Mouse (Mus musculus): Measurements from ENCODE around the gene Klhl18.
"Not testable (repeated sequence)": the region's sequence is repeated elsewhere in the genome, so short reads cannot be mapped to it uniquely, and the experiment has no call there.

The Klhl18 gene

GRCm38 (mm10) chr9:110419511-110420112 lies 56.9 kb downstream of the Klhl18 start, which contains the start of gene Ngp:
Gene Ngp (plus strand): TSS chr9:110419747.
- no peak for DNase-seq (ENCODE audit: low spot score)

GRCm38 (mm10) chr9:110413785-110414184 lies 62.7 kb downstream of the Klhl18 start:
- peak; percentile 70 for DNase-seq (ENCODE audit: low spot score)

GRCm38 (mm10) chr9:110412926-110413325 lies 63.6 kb downstream of the Klhl18 start:
- DNase-seq (ENCODE audit: low spot score): no peak

- peak; percentile 94 for DNase-seq (ENCODE audit: low spot score)
Measured at GRCm38 (mm10) chr9:110410908-110411887, 65.3 kb downstream of the Klhl18 start.

- peak; percentile 99 for DNase-seq (ENCODE audit: low spot score)
Measured at GRCm38 (mm10) chr9:110408099-110408773, 68.3 kb downstream of the Klhl18 start, which contains the start of gene Ptpn23. Gene Ptpn23 (minus strand): TSS chr9:110408213.

- DNase-seq (ENCODE audit: low spot score): peak; percentile 51
Measured at GRCm38 (mm10) chr9:110407311-110408098, 69.0 kb downstream of the Klhl18 start.

GRCm38 (mm10) chr9:110403240-110403639 lies 73.3 kb downstream of the Klhl18 start:
- DNase-seq (ENCODE audit: low spot score): not testable (repeated sequence)

- DNase-seq (ENCODE audit: low spot score): no peak
Measured at GRCm38 (mm10) chr9:110402731-110403130, 73.8 kb downstream of the Klhl18 start.

- DNase-seq (ENCODE audit: low spot score): no peak
Measured at GRCm38 (mm10) chr9:110400650-110401049, 75.8 kb downstream of the Klhl18 start.

GRCm38 (mm10) chr9:110393295-110393694 lies 83.2 kb downstream of the Klhl18 start:
- no peak for DNase-seq (ENCODE audit: low spot score)

- DNase-seq (ENCODE audit: low spot score): no peak
Measured at GRCm38 (mm10) chr9:110390843-110391242, 85.7 kb downstream of the Klhl18 start.

GRCm38 (mm10) chr9:110388011-110388410 lies 88.5 kb downstream of the Klhl18 start:
- DNase-seq (ENCODE audit: low spot score): no peak

GRCm38 (mm10) chr9:110384369-110384929 lies 92.0 kb downstream of the Klhl18 start:
- DNase-seq (ENCODE audit: low spot score): no peak

GRCm38 (mm10) chr9:110381292-110381691 lies 95.2 kb downstream of the Klhl18 start:
- no peak for DNase-seq (ENCODE audit: low spot score)

- peak; percentile 9 for DNase-seq (ENCODE audit: low spot score)
Measured at GRCm38 (mm10) chr9:110380662-110381061, 95.8 kb downstream of the Klhl18 start.

- DNase-seq (ENCODE audit: low spot score): no peak
Measured at GRCm38 (mm10) chr9:110379361-110379760, 97.1 kb downstream of the Klhl18 start.

GRCm38 (mm10) chr9:110377655-110378054 lies 98.8 kb downstream of the Klhl18 start:
- DNase-seq (ENCODE audit: low spot score): not testable (repeated sequence)
